Mouse (Mus musculus) olfactory bulb, adult 2 months (tissue): Measurements from ENCODE around the gene Rab3a.

Source experiments
- CTCF ChIP-seq: fragments of 200-500 bp; IDR thresholded peaks from 2 replicates; pipeline ENCODE4 v1.5.1; 2012; ENCODE audit warnings: low read depth, mild to moderate bottlenecking, low read length, moderate library complexity; ENCODE audit not compliant: insufficient read depth
- POLR2A ChIP-seq: fragments of 200-500 bp; IDR thresholded peaks from 2 replicates; pipeline ENCODE4 v1.6.1; 2012; ENCODE audit warnings: mild to moderate bottlenecking, low read depth, low read length, moderate library complexity; ENCODE audit not compliant: insufficient read depth

DNA sequence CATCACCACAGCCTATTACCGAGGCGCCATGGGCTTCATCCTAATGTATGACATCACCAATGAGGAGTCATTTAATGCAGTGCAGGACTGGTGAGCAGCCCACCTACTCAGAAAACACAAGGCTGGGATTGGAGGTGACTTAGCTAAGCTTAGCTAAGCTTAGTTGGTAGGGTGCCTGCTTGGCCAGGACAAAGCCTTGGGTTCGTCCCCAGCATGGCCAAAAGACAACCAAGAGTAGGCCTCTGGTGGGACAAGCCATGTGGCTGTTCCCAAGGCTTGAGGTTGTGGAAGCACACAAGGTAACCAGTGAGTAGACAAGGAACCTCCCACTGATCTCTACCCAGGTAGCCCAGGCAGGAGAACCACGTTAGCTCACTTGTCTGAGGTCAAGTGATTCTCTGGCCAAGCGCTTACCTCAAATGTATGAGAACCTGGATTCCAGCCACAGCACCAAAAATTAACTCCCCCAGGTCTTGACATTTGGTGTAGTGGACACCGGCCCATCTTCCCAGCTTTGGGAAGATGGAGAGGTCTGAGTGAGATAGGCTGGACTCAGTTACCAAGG lies 2.1 kb downstream of the Rab3a start:
- TF ChIP-seq CTCF (no peak), POLR2A (no peak)
